Mouse (Mus musculus): Measurements from ENCODE around the gene Eepd1.

Gene Eepd1

GRCm38 (mm10) chr9:25495601-25496000, 14.3 kb downstream of the Eepd1 start:
- H3K9me3 ChIP-seq (ENCODE audit: low read length) = no peaks in the 10 kb centered on the region
- no peaks in the 10 kb centered on the region for H3K27me3 ChIP-seq (ENCODE audit: insufficient read depth, low read length)
- H3K36me3 ChIP-seq (ENCODE audit: insufficient read depth, low read length) = no peaks in the 10 kb centered on the region
- no peak overlapping the region for H3K4me3 ChIP-seq (replicated peaks; ENCODE audit: low read length)
- no peaks in the 10 kb centered on the region for H3K4me1 ChIP-seq (replicated peaks; ENCODE audit: low read depth, low read length)
- TF ChIP-seq CTCF (conservative IDR thresholded peaks at IDR 0.05; ENCODE audit: low read length) (no peak), POU5F1 (IDR thresholded peaks at IDR 0.05; ENCODE audit: borderline replicate concordance, low read length) (no peak), NANOG (IDR thresholded peaks at IDR 0.05; ENCODE audit: borderline replicate concordance, low read length) (no peak)

GRCm38 (mm10) chr9:25496196-25496595, 14.8 kb downstream of the Eepd1 start:
- TF ChIP-seq NANOG (IDR thresholded peaks at IDR 0.05; ENCODE audit: borderline replicate concordance, low read length) = no peak
- TF ChIP-seq POU5F1 (IDR thresholded peaks at IDR 0.05; ENCODE audit: borderline replicate concordance, low read length) = no peak
- no peak for TF ChIP-seq CTCF (conservative IDR thresholded peaks at IDR 0.05; ENCODE audit: low read length)
- Histone ChIP-seq H3K4me1 (replicated peaks; ENCODE audit: low read depth, low read length) (no peaks in the 10 kb centered on the region), H3K27me3 (ENCODE audit: insufficient read depth, low read length) (no peaks in the 10 kb centered on the region), H3K4me3 (replicated peaks; ENCODE audit: low read length) (no peak overlapping the region), H3K36me3 (ENCODE audit: insufficient read depth, low read length) (no peaks in the 10 kb centered on the region), H3K9me3 (ENCODE audit: low read length) (no peaks in the 10 kb centered on the region)

DNA sequence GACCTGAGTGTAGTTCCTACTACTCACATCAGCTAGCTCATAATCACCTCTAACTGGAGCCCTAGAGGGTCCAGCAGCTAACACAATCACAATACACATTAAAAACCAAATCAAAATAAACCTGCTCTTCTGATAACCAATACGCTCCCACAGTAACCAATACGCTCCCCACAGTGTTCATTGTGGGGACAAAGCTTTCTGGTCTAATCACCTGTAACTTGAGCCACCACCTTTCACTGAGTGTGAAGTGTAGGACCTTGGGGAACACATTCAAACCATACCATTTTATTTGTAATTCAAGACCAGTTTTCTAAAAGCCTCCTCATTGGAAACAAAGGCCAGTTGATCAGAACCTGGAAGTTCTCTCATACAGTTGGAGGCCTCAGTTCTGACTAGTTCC, 15.4 kb downstream of the Eepd1 start:
- Histone ChIP-seq H3K4me1 (replicated peaks; ENCODE audit: low read depth, low read length) (no peaks in the 10 kb centered on the region), H3K36me3 (ENCODE audit: insufficient read depth, low read length) (no peaks in the 10 kb centered on the region), H3K27me3 (ENCODE audit: insufficient read depth, low read length) (no peaks in the 10 kb centered on the region), H3K4me3 (replicated peaks; ENCODE audit: low read length) (no peak overlapping the region), H3K9me3 (ENCODE audit: low read length) (no peaks in the 10 kb centered on the region)
- TF ChIP-seq NANOG (IDR thresholded peaks at IDR 0.05; ENCODE audit: borderline replicate concordance, low read length) = no peak

DNA sequence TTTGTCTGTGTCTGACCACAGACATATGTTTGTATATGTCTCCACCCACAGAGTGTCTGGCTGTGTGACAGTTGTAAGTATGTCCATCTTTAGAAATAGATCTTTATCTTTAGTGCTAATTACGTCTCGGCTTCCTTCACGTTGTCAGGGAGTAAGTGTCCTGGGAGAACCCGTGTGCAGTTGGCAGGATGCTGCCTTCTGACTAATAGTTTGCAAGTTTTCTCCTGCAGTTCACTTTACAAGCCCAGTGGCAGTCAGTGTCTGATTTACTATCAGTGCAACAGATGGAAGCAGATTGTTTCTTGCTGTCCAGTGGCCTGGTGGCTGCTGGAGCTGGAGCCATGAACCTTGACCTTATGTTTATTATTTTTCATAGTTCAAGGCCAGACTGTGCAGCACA, 17.4 kb downstream of the Eepd1 start:
- H3K4me1 ChIP-seq (replicated peaks; ENCODE audit: low read depth, low read length) = no peaks in the 10 kb centered on the region
- H3K36me3 ChIP-seq (ENCODE audit: insufficient read depth, low read length) = no peaks in the 10 kb centered on the region
- H3K4me3 ChIP-seq (replicated peaks; ENCODE audit: low read length) = no peak overlapping the region
- no peaks in the 10 kb centered on the region for H3K9me3 ChIP-seq (ENCODE audit: low read length)
- no peak for TF ChIP-seq NANOG (IDR thresholded peaks at IDR 0.05; ENCODE audit: borderline replicate concordance, low read length)
- TF ChIP-seq CTCF (conservative IDR thresholded peaks at IDR 0.05; ENCODE audit: low read length) = no peak
- TF ChIP-seq POU5F1 (IDR thresholded peaks at IDR 0.05; ENCODE audit: borderline replicate concordance, low read length) = no peak
- no peaks in the 10 kb centered on the region for H3K27me3 ChIP-seq (ENCODE audit: insufficient read depth, low read length)

DNA sequence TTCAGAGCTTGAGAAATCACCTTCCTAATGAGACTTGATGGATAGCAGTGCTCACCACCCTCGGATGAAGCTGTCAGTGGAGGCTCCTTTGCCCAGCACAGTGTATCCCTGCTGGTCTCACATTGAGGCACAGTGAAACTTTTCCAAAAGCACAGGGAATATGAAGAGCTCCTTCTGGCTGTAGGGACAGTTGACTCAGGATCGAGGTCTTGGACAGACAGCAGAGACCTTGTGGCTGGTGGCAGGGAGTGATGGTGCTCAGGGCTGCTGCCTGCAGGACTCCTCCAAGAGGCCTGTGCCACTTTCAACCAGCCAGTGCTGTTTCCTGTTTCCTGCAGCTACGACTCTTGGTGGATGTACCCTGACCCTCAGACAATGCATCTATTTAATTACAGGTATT, 18.0 kb downstream of the Eepd1 start:
- Histone ChIP-seq H3K4me3 (replicated peaks; ENCODE audit: low read length) (no peak overlapping the region), H3K4me1 (replicated peaks; ENCODE audit: low read depth, low read length) (no peaks in the 10 kb centered on the region), H3K36me3 (ENCODE audit: insufficient read depth, low read length) (no peaks in the 10 kb centered on the region), H3K9me3 (ENCODE audit: low read length) (no peaks in the 10 kb centered on the region), H3K27me3 (ENCODE audit: insufficient read depth, low read length) (no peaks in the 10 kb centered on the region)
- no peak for TF ChIP-seq POU5F1 (IDR thresholded peaks at IDR 0.05; ENCODE audit: borderline replicate concordance, low read length)
- TF ChIP-seq CTCF (conservative IDR thresholded peaks at IDR 0.05; ENCODE audit: low read length) = no peak
- no peak for TF ChIP-seq NANOG (IDR thresholded peaks at IDR 0.05; ENCODE audit: borderline replicate concordance, low read length)

DNA sequence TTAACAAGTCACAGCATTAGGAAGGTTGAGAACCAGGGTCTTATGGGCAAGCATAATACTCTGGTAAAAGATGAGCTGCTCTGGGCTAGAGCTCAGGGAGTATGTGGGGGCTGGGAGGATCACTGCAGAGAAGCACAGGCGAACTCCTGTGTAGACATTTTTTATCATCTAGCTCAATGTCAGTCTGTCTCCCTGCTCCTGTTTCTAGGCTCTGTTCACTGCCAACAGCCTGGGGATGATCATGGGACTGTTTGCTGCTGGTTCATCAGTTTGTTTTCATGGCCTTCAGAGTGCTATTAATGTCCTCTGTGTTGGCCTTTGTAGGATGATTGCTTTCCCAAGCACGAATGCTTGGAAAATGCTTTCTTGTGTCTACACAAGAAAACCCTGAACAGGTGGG, 18.7 kb downstream of the Eepd1 start:
- Histone ChIP-seq H3K36me3 (ENCODE audit: insufficient read depth, low read length) (no peaks in the 10 kb centered on the region), H3K9me3 (ENCODE audit: low read length) (no peaks in the 10 kb centered on the region), H3K4me1 (replicated peaks; ENCODE audit: low read depth, low read length) (no peaks in the 10 kb centered on the region), H3K4me3 (replicated peaks; ENCODE audit: low read length) (no peak overlapping the region), H3K27me3 (ENCODE audit: insufficient read depth, low read length) (no peaks in the 10 kb centered on the region)
- no peak for TF ChIP-seq POU5F1 (IDR thresholded peaks at IDR 0.05; ENCODE audit: borderline replicate concordance, low read length)
- TF ChIP-seq CTCF (conservative IDR thresholded peaks at IDR 0.05; ENCODE audit: low read length) = no peak
- TF ChIP-seq NANOG (IDR thresholded peaks at IDR 0.05; ENCODE audit: borderline replicate concordance, low read length) = no peak

GRCm38 (mm10) chr9:25508825-25509224, 27.5 kb downstream of the Eepd1 start:
- no peak for TF ChIP-seq CTCF (conservative IDR thresholded peaks at IDR 0.05; ENCODE audit: low read length)
- no peak for TF ChIP-seq NANOG (IDR thresholded peaks at IDR 0.05; ENCODE audit: borderline replicate concordance, low read length)
- TF ChIP-seq POU5F1 (IDR thresholded peaks at IDR 0.05; ENCODE audit: borderline replicate concordance, low read length) = no peak
- Histone ChIP-seq H3K36me3 (ENCODE audit: insufficient read depth, low read length) (no peaks in the 10 kb centered on the region), H3K9me3 (ENCODE audit: low read length) (no peaks in the 10 kb centered on the region), H3K4me1 (replicated peaks; ENCODE audit: low read depth, low read length) (peaks cover 11% of the 10 kb centered on the region), H3K4me3 (replicated peaks; ENCODE audit: low read length) (no peak overlapping the region), H3K27me3 (ENCODE audit: insufficient read depth, low read length) (no peaks in the 10 kb centered on the region)

- Histone ChIP-seq H3K4me1 (replicated peaks; ENCODE audit: low read depth, low read length) (peaks cover 11% of the 10 kb centered on the region), H3K27me3 (ENCODE audit: insufficient read depth, low read length) (no peaks in the 10 kb centered on the region), H3K4me3 (replicated peaks; ENCODE audit: low read length) (no peak overlapping the region), H3K9me3 (ENCODE audit: low read length) (no peaks in the 10 kb centered on the region), H3K36me3 (ENCODE audit: insufficient read depth, low read length) (no peaks in the 10 kb centered on the region)
- TF ChIP-seq CTCF (conservative IDR thresholded peaks at IDR 0.05; ENCODE audit: low read length) (no peak), NANOG (IDR thresholded peaks at IDR 0.05; ENCODE audit: borderline replicate concordance, low read length) (no peak), POU5F1 (IDR thresholded peaks at IDR 0.05; ENCODE audit: borderline replicate concordance, low read length) (no peak)
These were observed 29.2 kb downstream of the Eepd1 start for GRCm38 (mm10) chr9:25510572-25510971.

GRCm38 (mm10) chr9:25513050-25513449, 31.7 kb downstream of the Eepd1 start:
- H3K27me3 ChIP-seq (ENCODE audit: insufficient read depth, low read length) = no peaks in the 10 kb centered on the region
- no peak for TF ChIP-seq POU5F1 (IDR thresholded peaks at IDR 0.05; ENCODE audit: borderline replicate concordance, low read length)
- no peak for TF ChIP-seq NANOG (IDR thresholded peaks at IDR 0.05; ENCODE audit: borderline replicate concordance, low read length)
- no peak for TF ChIP-seq CTCF (conservative IDR thresholded peaks at IDR 0.05; ENCODE audit: low read length)
- H3K9me3 ChIP-seq (ENCODE audit: low read length) = no peaks in the 10 kb centered on the region
- H3K4me1 ChIP-seq (replicated peaks; ENCODE audit: low read depth, low read length) = peaks cover 6% of the 10 kb centered on the region
- no peaks in the 10 kb centered on the region for H3K36me3 ChIP-seq (ENCODE audit: insufficient read depth, low read length)
- H3K4me3 ChIP-seq (replicated peaks; ENCODE audit: low read length) = no peak overlapping the region
